Mouse (Mus musculus) thymus, postnatal 0 days (tissue): ENCODE data around the gene Faah. TPM values are rescaled to one million over a fixed set of nuclear protein-coding genes. Genes with fewer than 3 reads are reported as not detected.
A peak's percentile ranks its signal among the peaks of the same experiment; 100 is the strongest.

Experiments
- DNase-seq: peaks from one replicate; pipeline ENCODE4 v3.0.0-alpha.2; 2015; ENCODE audit warnings: low spot score
- polyA plus RNA-seq: library from polyadenylated mRNA; unstranded; fragments of >200 nt; fragmentation: Nextera tagmentation; extraction: Ambion mirVana; gene quantifications from 2 replicates; pipeline ENCODE4 v1.2.1, GENCODE M21; 2015

Faah gene
- polyA plus RNA-seq, result 3.9 and 4.7 TPM in 2 replicates

- DNase-seq, result no peak
Observed at GRCm38 (mm10) chr4:116017902-116018746, at the start of gene Faah. Gene Faah (minus strand): TSS chr4:116017926.

DNA sequence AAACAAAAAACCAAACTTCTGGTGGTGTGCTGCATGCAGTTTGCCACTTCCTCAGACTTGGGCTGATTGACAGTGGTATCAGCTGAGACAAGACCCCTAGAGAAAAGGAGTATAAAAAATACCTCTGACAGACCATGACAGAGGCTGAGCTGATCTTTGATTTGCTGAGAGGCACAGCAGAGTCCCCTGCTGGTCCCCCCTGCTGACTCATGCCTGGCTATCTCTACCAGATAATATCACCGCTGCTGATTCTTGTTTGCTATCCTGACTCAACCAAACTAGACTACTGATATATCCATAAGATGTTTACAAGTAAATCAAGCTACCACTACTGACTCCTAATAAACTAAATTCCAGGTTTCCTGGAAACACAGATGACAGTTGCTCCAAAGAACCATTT, 46.1 kb upstream of the Faah start:
- no peak for DNase-seq

DNA sequence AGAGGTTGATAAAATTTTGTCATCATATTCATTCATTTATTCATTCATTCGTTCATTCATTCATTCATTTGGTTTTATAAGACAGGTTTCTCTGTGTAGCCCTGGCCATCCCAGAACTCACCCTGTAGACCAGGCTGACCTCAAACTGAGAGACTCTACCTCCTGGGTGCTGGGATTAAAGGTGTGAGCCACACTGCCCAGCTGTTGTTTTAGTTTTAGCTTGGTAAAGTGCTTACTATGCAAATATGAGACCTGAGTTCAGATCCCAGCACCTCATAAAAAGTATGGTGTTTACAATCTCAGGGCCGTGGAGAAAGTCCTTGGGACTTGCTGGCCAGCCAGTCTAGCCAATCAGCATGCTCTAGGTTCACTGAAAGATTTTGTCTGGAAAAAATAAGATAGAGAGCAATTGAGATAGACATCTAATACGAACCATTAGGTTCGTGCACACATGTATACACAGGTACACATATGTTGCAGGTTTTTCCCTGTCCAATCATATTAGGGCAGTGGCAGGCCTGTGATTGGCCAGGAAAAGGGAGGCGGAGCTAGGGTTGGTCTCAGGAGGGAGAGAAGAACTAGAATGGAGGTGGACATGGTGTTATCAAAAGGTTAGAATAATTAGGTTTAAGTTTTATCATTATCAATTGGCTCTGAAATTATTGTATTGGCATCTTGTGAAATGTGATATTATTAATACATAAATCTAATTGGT, 41.4 kb upstream of the Faah start:
- no peak for DNase-seq

DNA sequence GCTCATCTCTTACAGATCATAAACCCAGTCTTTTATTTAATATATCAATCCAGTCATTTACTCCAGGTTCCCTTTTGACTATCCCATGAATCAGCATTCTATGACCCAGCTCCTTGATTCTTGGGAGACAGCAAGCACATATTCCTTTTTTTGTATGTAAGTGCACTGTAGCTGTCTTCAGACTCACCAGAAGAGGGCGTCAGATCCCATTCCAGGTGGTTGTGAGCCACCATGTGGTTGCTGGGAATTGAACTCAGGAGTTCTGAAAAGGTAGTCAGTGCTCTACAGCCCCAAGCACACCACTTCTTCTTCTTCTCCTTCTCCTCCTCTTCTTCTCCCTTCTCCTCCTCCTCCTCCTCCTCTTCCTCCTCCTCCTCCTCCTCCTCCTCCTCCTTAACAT, 39.8 kb upstream of the Faah start:
- no peak for DNase-seq

GRCm38 (mm10) chr4:116053399-116053961, 35.8 kb upstream of the Faah start, which contains the start of gene Nsun4:
Gene Nsun4 (minus strand): TSS chr4:116053876.
- peak; percentile 95 for DNase-seq

- DNase-seq, result peak; percentile 54
Observed at GRCm38 (mm10) chr4:116052526-116053293, 35.0 kb upstream of the Faah start.

DNA sequence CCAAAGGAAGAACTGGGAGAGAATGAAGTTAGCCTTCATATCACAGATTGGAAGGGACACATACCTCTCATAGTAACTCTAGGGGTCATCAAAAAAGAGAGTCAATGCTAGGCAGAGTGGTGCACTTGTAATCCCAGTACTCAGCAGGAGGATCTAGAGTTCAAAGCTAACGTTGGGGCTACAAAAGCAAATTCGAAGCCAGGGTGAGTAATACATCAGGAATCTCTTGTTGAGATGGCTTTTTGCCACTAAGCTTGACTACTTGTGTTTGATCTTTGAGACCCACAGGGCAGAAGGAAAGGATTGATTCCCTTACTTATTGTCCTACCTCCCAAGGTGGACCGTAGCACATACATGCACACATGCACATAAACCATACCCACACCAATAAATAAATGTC, 31.5 kb upstream of the Faah start:
- DNase-seq, result no peak

DNA sequence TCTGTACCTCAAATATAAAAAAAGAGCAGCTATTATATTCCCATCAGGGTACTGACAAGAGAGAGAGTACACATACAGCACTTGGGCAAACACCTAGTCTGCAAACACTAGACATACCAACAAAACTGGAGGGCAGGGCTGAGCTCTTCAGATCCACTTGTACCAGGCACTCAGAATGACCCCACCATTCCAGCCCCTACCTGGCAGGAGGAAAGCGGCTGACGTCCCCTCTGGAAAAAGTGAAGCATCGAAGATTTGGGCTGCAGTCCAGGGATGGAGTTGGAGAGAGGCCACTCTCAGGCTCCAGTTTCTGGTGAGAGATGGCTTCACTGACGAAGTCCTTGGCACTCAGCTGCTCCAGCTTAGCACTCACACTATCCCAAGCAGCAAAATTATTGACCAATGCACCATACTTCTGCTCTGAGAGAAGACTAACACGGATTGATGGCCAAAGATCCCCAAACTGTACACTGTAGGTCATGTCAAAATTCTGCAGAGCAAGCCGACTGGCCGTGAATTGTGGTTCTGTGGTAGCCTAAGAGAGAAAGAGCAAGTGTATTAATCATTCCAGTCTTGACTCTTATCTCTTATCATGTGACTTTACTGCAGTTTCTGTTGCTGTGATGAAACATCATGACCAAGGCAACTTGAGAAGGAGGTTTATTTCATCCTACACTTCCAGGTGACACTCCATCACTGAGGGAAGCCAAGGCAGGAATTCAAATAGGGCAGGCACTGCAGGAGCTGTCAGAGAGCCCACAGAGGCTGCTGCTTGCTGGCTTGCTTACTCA, 30.6 kb upstream of the Faah start:
- DNase-seq, result no peak

DNA sequence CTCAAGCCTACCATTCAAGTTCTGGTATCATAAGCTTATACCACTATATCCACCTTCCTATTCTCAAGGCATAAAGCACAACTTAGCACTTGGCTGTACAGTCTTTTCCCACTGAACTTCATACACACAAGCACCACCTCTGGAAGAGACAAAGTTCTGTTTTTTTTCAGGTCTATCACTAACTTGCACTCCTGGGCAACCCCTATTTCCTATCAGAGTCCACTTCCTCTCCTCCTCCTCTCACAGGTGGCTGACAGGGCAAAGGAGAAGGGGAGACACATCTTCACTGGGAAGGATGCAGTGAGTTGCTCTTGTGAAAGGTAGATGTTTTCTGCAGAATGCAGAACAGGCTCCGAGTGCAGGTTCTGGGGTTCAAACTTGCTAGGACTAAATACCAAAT, 30.0 kb upstream of the Faah start:
- no peak for DNase-seq

GRCm38 (mm10) chr4:116046604-116047003, 28.9 kb upstream of the Faah start:
- no peak for DNase-seq

- DNase-seq, result peak; percentile 12
Observed at GRCm38 (mm10) chr4:116042186-116042585, 24.5 kb upstream of the Faah start.

DNA sequence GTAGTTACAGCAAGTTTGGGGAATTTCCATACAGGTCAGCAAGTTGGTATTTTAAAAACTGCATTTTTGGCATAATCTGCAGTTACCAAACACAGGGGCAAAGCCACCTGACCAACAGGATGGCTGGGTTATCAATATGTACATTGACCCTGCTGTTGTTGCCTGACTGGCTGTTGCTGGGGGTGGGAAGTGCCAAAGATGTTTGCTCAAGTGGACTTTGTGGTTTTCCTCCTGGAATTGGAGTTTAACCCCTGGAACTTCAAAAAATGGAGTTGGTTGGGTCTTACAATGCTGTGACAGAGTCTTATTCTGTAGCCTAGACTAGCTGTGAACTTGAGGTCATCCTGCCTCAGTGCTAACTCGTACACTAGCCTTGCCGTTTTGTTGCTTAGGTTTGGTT, 22.7 kb upstream of the Faah start:
- no peak for DNase-seq

DNA sequence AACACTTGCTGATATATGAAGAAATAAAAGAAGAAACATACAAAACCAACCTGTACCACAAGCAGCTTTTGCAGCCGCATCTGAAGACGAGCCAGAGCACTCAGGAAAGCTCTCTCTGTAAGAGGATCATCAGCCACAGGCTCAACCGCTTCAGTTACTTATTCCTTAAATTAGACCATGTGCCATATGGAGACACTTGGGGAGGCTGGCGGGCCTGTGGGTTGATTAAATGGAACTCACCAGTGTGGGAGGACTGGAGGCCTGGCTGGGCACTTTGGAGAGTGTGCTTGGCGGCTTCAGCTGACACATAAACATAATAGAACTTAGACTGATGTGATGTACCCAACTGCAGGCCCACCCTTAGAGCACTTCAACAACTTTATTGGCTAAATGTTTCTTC, 15.6 kb upstream of the Faah start:
- DNase-seq, result no peak

DNA sequence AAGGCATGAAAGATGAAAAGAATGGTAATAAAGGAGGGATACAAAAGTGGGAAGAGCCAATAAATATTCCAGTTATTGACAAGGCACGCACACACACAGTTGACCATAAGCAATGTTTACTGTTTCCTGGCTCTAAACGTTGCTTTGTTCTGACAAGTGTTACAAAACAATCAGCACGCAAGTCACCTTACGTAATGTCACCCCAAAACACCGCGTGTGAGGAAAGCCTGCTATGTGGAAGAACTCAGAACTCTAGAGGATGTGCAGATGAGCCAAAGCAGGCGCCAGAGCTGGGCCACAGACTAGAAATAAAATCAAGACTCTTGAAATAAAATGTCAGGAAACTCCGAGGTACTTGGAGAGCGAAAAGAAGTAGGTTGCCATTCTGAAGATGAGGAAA, 15.2 kb upstream of the Faah start:
- no peak for DNase-seq

GRCm38 (mm10) chr4:116017300-116017901, 325 bp downstream of the Faah start:
- peak; percentile 59 for DNase-seq

DNA sequence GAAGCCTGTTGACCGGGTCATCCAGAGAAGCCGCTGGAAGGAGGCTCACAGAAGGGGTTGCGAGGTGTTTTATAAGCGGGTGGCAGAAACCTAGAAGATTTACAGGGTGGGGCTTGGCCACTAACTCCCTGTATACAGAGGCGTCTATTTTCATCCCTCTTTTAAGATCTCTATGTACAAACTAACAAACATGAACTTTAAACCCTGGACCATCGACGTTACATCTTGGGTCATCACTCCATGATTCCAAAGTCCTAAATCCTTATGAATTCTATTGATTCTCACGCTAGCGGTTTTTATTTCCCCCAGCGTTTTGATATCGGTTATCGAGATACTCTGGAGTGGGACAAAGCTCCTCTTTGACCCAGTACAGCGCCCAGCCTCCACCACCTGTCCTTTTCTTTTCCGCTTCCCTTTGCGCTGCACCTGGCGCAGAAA, 845 bp downstream of the Faah start:
- no peak for DNase-seq

DNA sequence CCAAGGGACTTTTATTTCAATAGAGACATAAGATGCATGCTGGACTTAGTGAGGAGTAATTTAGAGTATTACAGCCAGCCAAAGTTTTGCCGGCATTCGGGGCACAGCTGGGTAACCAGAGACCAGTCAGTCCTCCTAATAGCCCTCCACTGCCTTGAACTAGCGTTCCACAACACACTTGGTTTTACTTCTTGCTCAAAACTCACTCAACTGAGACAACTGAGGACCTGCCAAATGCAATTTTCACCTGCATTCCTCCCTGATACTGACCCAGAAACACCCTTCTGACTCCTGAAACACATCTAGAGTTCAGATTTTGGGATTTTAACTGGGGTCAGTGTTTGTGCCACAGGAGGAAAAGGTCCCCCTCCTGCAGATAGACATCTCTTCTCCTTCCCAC, 1.3 kb downstream of the Faah start:
- DNase-seq, result no peak

DNA sequence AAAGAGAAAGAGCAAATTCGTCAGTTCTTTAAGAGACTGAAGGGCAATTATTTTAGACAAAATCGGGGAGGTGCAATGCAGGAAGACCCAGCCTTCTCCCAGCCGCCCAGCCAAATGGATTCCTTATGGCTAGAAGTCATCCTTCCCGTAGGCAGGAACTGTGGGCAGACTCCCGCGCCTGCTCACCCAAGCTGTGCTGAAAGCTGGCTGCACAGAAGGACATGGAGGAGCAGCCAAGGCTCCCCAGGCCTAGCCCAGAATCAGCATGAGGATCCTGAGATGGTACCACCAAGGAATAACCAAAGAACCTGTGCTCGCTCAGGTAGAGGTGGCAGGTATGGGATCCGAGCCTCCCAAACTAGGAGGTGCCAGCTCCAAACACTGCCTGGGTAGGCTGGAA, 1.7 kb downstream of the Faah start:
- DNase-seq, result no peak

- peak; percentile 13 for DNase-seq
Observed at GRCm38 (mm10) chr4:116015502-116015901, 2.2 kb downstream of the Faah start.

- DNase-seq, result no peak
Observed at GRCm38 (mm10) chr4:116010186-116010585, 7.5 kb downstream of the Faah start.
